Mouse (Mus musculus): ENCODE data around the gene Rpl29. TPM values are rescaled to one million over a fixed set of nuclear protein-coding genes. Genes with fewer than 3 reads are reported as not detected.

Gene Rpl29
- polyA plus RNA-seq, 1 experiment from 2014 or later = 620 TPM

DNA sequence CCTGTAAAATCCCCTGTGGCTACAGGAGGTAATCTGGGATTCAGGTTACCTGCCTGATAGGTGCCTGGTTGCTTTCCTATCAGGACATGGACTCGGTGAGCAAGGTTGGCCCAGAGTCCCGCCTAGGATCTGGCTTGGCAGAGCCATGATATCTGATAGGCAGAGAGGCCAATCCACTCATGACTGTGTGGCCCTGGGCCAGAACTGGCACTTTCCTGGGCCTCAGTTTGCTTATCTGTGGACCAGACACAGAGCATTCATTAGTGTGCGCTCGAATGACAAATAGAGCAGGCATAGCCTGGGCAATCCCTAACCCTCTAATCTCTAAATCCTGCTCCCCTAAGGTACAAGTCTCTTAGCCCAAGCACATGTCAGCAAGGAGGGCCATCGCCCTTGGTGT lies 27.1 kb upstream of the Rpl29 start:
- Histone ChIP-seq H3K4me2 (ENCODE audit: low read length) (no peak overlapping the region), H3K27me3 (replicated peaks; ENCODE audit: control insufficient read depth, insufficient read depth, low read length) (no peaks in the 10 kb centered on the region; the same call in 1 of the 2 replicates), H3K4me3 (ENCODE audit: low read length) (no peak overlapping the region), H3K4me1 (ENCODE audit: control insufficient read depth, insufficient read depth, low read depth, low read length) (no peaks in the 10 kb centered on the region), H3K9me3 (ENCODE audit: control insufficient read depth, low read length) (no peaks in the 10 kb centered on the region), H3K36me3 (ENCODE audit: control insufficient read depth, insufficient read depth, low read length) (no peaks in the 10 kb centered on the region), H3K27ac (ENCODE audit: low read depth, low read length) (no peak overlapping the region), H3K9ac (ENCODE audit: low read depth, low read length) (no peak overlapping the region)
- WGBS = 88% methylated on average over 5 of the region's 5 CpGs
- no peak for ATAC-seq

DNA sequence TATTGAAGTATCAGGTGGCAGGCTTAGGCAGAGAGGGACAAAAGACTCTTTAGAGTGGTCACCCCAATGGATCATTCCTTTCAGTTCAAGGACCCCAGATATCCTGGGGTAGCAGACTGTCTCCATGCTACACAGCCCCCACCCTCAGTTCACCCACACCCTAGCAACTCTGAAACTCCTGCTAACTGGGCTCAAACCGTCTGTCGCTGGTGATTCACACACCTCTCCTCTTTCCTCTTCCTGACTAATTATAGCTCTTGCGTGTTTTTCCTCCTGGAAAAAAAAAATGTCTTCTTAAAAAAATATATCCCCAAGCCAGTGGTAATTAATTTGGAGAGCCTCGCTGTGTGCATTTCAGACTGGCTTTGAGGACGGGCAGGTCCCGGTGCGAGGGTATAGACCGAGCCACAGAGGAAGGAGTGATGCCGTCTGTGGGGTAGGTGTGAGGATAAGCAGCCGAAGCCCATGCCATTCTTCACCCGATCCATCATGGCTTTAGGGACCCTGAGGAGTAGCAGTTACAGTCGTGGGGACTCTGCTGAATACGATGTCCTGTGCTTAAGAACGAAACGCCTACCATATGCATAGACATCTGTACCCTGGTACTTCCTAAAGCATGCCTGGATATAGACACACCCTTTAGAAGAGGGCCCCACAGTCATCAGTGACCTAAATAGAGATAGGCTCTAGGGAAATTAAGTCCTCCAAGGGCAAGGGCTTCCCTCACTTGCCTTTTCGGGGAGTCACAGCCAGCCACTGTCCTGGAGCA lies 26.5 kb upstream of the Rpl29 start:
- Histone ChIP-seq H3K27ac (ENCODE audit: low read depth, low read length) (no peak overlapping the region), H3K4me3 (ENCODE audit: low read length) (no peak overlapping the region), H3K36me3 (ENCODE audit: control insufficient read depth, insufficient read depth, low read length) (no peaks in the 10 kb centered on the region), H3K9me3 (ENCODE audit: control insufficient read depth, low read length) (no peaks in the 10 kb centered on the region), H3K9ac (ENCODE audit: low read depth, low read length) (no peak overlapping the region), H3K4me2 (ENCODE audit: low read length) (no peak overlapping the region), H3K4me1 (ENCODE audit: control insufficient read depth, insufficient read depth, low read depth, low read length) (no peaks in the 10 kb centered on the region), H3K27me3 (replicated peaks; ENCODE audit: control insufficient read depth, insufficient read depth, low read length) (no peaks in the 10 kb centered on the region; the same call in 1 of the 2 replicates)
- ATAC-seq = no peak
- 86% methylated on average over 16 of the region's 16 CpGs for WGBS

- Histone ChIP-seq H3K27me3 (replicated peaks; ENCODE audit: control insufficient read depth, insufficient read depth, low read length) (no peaks in the 10 kb centered on the region), H3K9ac (ENCODE audit: low read depth, low read length) (no peak overlapping the region), H3K27ac (ENCODE audit: low read depth, low read length) (no peak overlapping the region), H3K9me3 (ENCODE audit: control insufficient read depth, low read length) (no peaks in the 10 kb centered on the region), H3K4me1 (ENCODE audit: control insufficient read depth, insufficient read depth, low read depth, low read length) (no peaks in the 10 kb centered on the region), H3K4me2 (ENCODE audit: low read length) (no peak overlapping the region), H3K4me3 (ENCODE audit: low read length) (no peak overlapping the region), H3K36me3 (ENCODE audit: control insufficient read depth, insufficient read depth, low read length) (no peaks in the 10 kb centered on the region)
- 0 out of 2 replicates have a peak, but pooled peaks have one; percentile 44 for ATAC-seq
- 36% methylated on average over 6 of the region's 6 CpGs for WGBS
These were observed 24.0 kb upstream of the Rpl29 start for GRCm38 (mm10) chr9:106405275-106405674.

- Histone ChIP-seq H3K27ac (ENCODE audit: low read depth, low read length) (no peak overlapping the region), H3K36me3 (ENCODE audit: control insufficient read depth, insufficient read depth, low read length) (no peaks in the 10 kb centered on the region), H3K9me3 (ENCODE audit: control insufficient read depth, low read length) (no peaks in the 10 kb centered on the region), H3K4me2 (ENCODE audit: low read length) (no peak overlapping the region), H3K9ac (ENCODE audit: low read depth, low read length) (no peak overlapping the region), H3K27me3 (replicated peaks; ENCODE audit: control insufficient read depth, insufficient read depth, low read length) (no peaks in the 10 kb centered on the region), H3K4me3 (ENCODE audit: low read length) (no peak overlapping the region), H3K4me1 (ENCODE audit: control insufficient read depth, insufficient read depth, low read depth, low read length) (no peaks in the 10 kb centered on the region)
- ATAC-seq = no peak
- WGBS = 36% methylated on average over 8 of the region's 8 CpGs
These were observed 22.7 kb upstream of the Rpl29 start for GRCm38 (mm10) chr9:106406443-106407078.

- H3K9ac ChIP-seq (ENCODE audit: low read depth, low read length) = no peak overlapping the region
- no peak overlapping the region for H3K27ac ChIP-seq (ENCODE audit: low read depth, low read length)
- no peaks in the 10 kb centered on the region for H3K4me1 ChIP-seq (ENCODE audit: control insufficient read depth, insufficient read depth, low read depth, low read length)
- H3K9me3 ChIP-seq (ENCODE audit: control insufficient read depth, low read length) = no peaks in the 10 kb centered on the region
- no peak for ATAC-seq
- no peak overlapping the region for H3K4me3 ChIP-seq (ENCODE audit: low read length)
- no peaks in the 10 kb centered on the region for H3K27me3 ChIP-seq (replicated peaks; ENCODE audit: control insufficient read depth, insufficient read depth, low read length)
- H3K36me3 ChIP-seq (ENCODE audit: control insufficient read depth, insufficient read depth, low read length) = no peaks in the 10 kb centered on the region
- H3K4me2 ChIP-seq (ENCODE audit: low read length) = no peak overlapping the region
- WGBS = 97% methylated on average over 4 of the region's 4 CpGs
These were observed 20.2 kb upstream of the Rpl29 start for GRCm38 (mm10) chr9:106409096-106409495.

DNA sequence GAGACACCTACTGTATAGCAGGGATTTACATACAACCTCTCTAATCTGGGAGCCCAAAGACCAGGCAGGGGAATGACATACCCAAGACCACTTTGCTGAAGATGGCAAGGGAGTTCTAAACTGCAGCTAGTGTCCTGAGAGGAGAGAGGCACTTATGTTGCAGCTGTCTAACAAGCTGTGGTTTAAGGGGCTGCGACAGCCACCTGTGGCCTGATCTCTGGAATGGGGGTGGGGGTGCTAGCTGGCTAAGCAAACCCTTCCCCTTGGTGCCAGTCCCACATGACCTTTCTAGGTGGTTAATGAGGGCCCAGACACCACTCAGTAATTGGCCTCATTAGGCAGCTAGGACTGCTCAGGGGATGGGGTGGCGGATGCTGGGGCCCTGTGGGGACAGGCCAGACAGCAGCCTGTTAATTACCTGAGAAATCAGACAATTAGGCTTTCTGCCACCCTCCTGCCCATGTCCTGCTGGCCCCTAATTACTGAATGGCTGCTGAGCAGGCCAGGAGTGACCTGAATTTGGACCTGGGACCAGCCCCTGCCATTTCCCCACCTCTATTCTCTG lies 19.1 kb upstream of the Rpl29 start:
- no peak overlapping the region for H3K4me2 ChIP-seq (ENCODE audit: low read length)
- H3K9ac ChIP-seq (ENCODE audit: low read depth, low read length) = no peak overlapping the region
- H3K27ac ChIP-seq (ENCODE audit: low read depth, low read length) = no peak overlapping the region
- no peaks in the 10 kb centered on the region for H3K4me1 ChIP-seq (ENCODE audit: control insufficient read depth, insufficient read depth, low read depth, low read length)
- no peaks in the 10 kb centered on the region for H3K27me3 ChIP-seq (replicated peaks; ENCODE audit: control insufficient read depth, insufficient read depth, low read length)
- no peaks in the 10 kb centered on the region for H3K9me3 ChIP-seq (ENCODE audit: control insufficient read depth, low read length)
- H3K4me3 ChIP-seq (ENCODE audit: low read length) = no peak overlapping the region
- ATAC-seq = no peak
- no peaks in the 10 kb centered on the region for H3K36me3 ChIP-seq (ENCODE audit: control insufficient read depth, insufficient read depth, low read length)
- WGBS = 74% methylated on average over 2 of the region's 2 CpGs

DNA sequence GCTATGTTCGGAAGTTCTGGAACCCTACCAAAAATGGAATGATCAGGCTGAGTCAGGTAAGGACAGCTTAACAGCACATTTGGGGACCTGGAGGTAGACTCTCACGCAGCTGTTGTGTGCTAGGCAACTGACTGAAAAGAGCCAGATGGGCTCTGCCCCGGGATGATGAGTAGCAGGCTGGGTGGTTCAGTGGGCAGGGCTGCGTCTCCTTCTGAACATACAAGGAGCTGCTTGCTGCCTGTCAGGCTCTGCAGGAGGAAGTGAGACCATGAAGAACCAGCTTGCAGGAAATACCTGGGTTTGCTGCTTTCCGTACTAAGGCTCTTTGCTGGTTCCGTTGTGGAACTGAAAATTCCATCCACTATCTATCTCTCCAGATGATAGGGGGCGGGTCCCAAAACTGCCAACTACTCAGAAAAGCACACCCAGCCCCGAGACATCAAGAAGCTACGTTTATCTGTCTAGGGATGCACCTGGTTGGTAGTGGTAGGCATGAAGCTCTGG lies 18.1 kb upstream of the Rpl29 start:
- H3K27me3 ChIP-seq (replicated peaks; ENCODE audit: control insufficient read depth, insufficient read depth, low read length) = no peaks in the 10 kb centered on the region
- no peak overlapping the region for H3K4me3 ChIP-seq (ENCODE audit: low read length)
- H3K36me3 ChIP-seq (ENCODE audit: control insufficient read depth, insufficient read depth, low read length) = no peaks in the 10 kb centered on the region
- no peak for ATAC-seq
- 77% methylated on average over 9 of the region's 9 CpGs for WGBS
- H3K9ac ChIP-seq (ENCODE audit: low read depth, low read length) = no peak overlapping the region
- no peaks in the 10 kb centered on the region for H3K9me3 ChIP-seq (ENCODE audit: control insufficient read depth, low read length)
- H3K4me1 ChIP-seq (ENCODE audit: control insufficient read depth, insufficient read depth, low read depth, low read length) = no peaks in the 10 kb centered on the region
- no peak overlapping the region for H3K27ac ChIP-seq (ENCODE audit: low read depth, low read length)
- H3K4me2 ChIP-seq (ENCODE audit: low read length) = no peak overlapping the region

DNA sequence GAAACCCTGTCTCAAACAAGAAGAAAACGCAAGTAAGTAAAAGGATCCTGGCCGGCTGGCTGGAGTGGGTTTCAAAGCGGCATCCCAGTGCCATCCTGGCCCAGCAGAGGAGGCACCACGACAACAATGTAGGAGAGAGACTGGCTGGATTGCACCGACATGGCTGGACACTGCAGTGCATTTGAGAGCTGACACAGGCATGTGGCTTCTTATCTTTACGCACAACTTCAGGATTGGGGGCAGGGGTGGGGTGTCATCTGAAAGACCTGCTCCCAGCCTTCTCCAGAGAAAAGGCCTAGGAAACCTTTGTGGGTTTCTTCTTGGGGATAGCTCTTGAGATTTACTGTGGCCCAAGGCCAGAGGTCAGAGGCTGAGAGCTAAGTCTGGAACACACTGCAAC lies 17.5 kb upstream of the Rpl29 start:
- no peak for ATAC-seq
- no peaks in the 10 kb centered on the region for H3K4me1 ChIP-seq (ENCODE audit: control insufficient read depth, insufficient read depth, low read depth, low read length)
- H3K4me2 ChIP-seq (ENCODE audit: low read length) = no peak overlapping the region
- WGBS = 81% methylated on average over 6 of the region's 6 CpGs
- no peak overlapping the region for H3K27ac ChIP-seq (ENCODE audit: low read depth, low read length)
- no peak overlapping the region for H3K4me3 ChIP-seq (ENCODE audit: low read length)
- H3K9ac ChIP-seq (ENCODE audit: low read depth, low read length) = no peak overlapping the region
- no peaks in the 10 kb centered on the region for H3K9me3 ChIP-seq (ENCODE audit: control insufficient read depth, low read length)
- no peaks in the 10 kb centered on the region for H3K27me3 ChIP-seq (replicated peaks; ENCODE audit: control insufficient read depth, insufficient read depth, low read length)
- no peaks in the 10 kb centered on the region for H3K36me3 ChIP-seq (ENCODE audit: control insufficient read depth, insufficient read depth, low read length)

GRCm38 (mm10) chr9:106412210-106412609 lies 17.0 kb upstream of the Rpl29 start:
- H3K9me3 ChIP-seq (ENCODE audit: control insufficient read depth, low read length) = no peaks in the 10 kb centered on the region
- 71% methylated on average over 3 of the region's 3 CpGs for WGBS
- no peak overlapping the region for H3K27ac ChIP-seq (ENCODE audit: low read depth, low read length)
- no peak overlapping the region for H3K4me2 ChIP-seq (ENCODE audit: low read length)
- no peak for ATAC-seq
- no peak overlapping the region for H3K9ac ChIP-seq (ENCODE audit: low read depth, low read length)
- H3K27me3 ChIP-seq (replicated peaks; ENCODE audit: control insufficient read depth, insufficient read depth, low read length) = no peaks in the 10 kb centered on the region
- H3K4me1 ChIP-seq (ENCODE audit: control insufficient read depth, insufficient read depth, low read depth, low read length) = no peaks in the 10 kb centered on the region
- no peaks in the 10 kb centered on the region for H3K36me3 ChIP-seq (ENCODE audit: control insufficient read depth, insufficient read depth, low read length)
- H3K4me3 ChIP-seq (ENCODE audit: low read length) = no peak overlapping the region
